Mouse (Mus musculus) kidney, embryonic 14.5 days (tissue): ENCODE measurements around the gene Snx18. TPM values are rescaled to one million over a fixed set of nuclear protein-coding genes. Genes with fewer than 3 reads are reported as not detected.

Experiments used
- ATAC-seq: fragments of 200-750 bp; cut with Nextera tagmentation; 2 replicates; pipeline ENCODE4 v1.8.0; 2017; ENCODE audit warnings: moderate number of reproducible peaks, mild to moderate bottlenecking, moderate TSS enrichment, moderate library complexity; ENCODE audit not compliant: low FRiP score, low TSS enrichment
- H3K27ac ChIP-seq: fragments of 300-500 bp; sonication (generic); 2 replicates; pipeline ENCODE4 v1.5.1; 2014; ENCODE audit warnings: low read depth, mild to moderate bottlenecking, low read length, moderate library complexity, mixed read lengths
- H3K27me3 ChIP-seq: fragments of 300-500 bp; sonication (generic); 2 replicates; pipeline ENCODE4 v1.6.1; 2014; ENCODE audit warnings: mild to moderate bottlenecking, low read length; ENCODE audit not compliant: control insufficient read depth, insufficient read depth
- H3K36me3 ChIP-seq: fragments of 300-500 bp; sonication (generic); 2 replicates; pipeline ENCODE4 v1.6.1; 2014; ENCODE audit warnings: low read length, mixed read lengths; ENCODE audit not compliant: control insufficient read depth, insufficient read depth
- H3K4me1 ChIP-seq: fragments of 300-500 bp; sonication (generic); 2 replicates; pipeline ENCODE4 v1.6.1; 2014; ENCODE audit warnings: low read length, mixed read lengths; ENCODE audit not compliant: control insufficient read depth, insufficient read depth
- H3K4me2 ChIP-seq: fragments of 300-500 bp; sonication (generic); replicated peaks from 2 replicates; pipeline ENCODE4 v1.6.1; 2014; ENCODE audit warnings: low read depth, mild to moderate bottlenecking, low read length
- H3K4me3 ChIP-seq: fragments of 300-500 bp; sonication (generic); 2 replicates; pipeline ENCODE4 v1.5.1; 2014; ENCODE audit warnings: mild to moderate bottlenecking, low read length
- H3K9ac ChIP-seq: fragments of 300-500 bp; sonication (generic); 2 replicates; pipeline ENCODE4 v1.6.1; 2014; ENCODE audit warnings: low read depth, mild to moderate bottlenecking, low read length, moderate library complexity
- H3K9me3 ChIP-seq: fragments of 300-500 bp; sonication (generic); 2 replicates; pipeline ENCODE4 v1.6.1; 2016; ENCODE audit warnings: low read length; ENCODE audit not compliant: control insufficient read depth
- WGBS: fragments of 180-500 bp; shearing (Covaris S2); extraction: QIAGEN DNeasy Blood & Tissue Kit; methylation state at CpG from one replicate; pipeline ENCODE4 v1.1.7; 2014; 5-methylcytosine and 5-hydroxymethylcytosine counted together
- polyA plus RNA-seq: library from polyadenylated mRNA; unstranded; fragments of >200 nt; fragmentation: Nextera tagmentation; extraction: Ambion mirVana; gene quantifications from 2 replicates; pipeline ENCODE4 v1.2.1, GENCODE M21; 2014

Snx18 gene
- polyA plus RNA-seq = 39.4 and 51.2 TPM in 2 replicates

DNA sequence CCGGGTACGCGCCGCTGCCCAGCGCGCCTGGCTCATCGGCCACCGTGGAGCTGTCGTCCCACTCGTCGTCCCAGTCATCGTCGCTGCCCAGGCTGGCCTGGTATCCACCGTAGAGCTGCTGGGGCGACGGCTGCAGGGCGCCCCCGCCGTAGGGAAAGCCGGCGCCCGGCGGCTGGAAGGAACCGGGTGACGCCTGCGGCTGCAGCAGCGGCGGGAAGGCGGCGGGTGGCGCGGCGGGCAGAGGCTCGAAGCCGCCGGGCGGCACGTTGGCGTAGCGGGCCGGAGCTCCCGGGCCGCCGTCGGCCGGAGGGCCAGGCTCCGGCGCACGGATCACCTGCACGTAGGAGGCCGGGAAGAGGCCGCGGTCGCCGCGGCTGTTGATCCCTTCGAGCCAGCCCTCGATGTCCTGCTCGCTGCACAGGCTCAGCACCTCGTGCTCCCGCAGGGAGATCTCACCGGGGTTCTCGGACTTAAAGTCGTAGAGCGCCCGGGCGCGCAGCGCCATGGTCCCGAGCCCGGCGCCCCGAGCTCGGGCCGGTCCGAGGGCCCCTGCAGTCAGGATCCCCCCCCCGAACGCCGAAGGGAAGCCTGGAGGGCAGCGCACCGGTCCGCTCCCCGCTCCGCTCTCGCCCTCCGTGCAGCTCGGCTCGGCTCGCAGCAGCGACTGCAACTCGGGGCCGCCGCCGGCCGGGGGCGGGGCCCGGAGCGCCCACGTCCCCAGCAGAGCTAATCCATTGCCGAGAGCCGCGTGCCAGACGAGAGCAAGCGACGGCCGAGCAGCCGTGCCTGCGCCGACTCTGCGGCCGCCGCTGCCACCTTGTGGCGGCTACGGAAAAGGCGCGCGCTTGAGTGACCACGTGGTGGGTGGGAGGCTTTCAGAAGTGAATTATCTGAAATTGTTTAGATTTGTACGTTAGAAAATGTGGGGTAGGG, at the start of gene Snx18:
TSS of gene Snx18 (minus strand) at position 674 of the 933 bp plus-strand sequence.
- under 1% methylated on average over 97 of the region's 119 CpGs for WGBS
- Histone ChIP-seq H3K27me3 (no peaks in the 10 kb centered on the region), H3K4me2 (peak within 1 kb of the TSS; percentile 89)

DNA sequence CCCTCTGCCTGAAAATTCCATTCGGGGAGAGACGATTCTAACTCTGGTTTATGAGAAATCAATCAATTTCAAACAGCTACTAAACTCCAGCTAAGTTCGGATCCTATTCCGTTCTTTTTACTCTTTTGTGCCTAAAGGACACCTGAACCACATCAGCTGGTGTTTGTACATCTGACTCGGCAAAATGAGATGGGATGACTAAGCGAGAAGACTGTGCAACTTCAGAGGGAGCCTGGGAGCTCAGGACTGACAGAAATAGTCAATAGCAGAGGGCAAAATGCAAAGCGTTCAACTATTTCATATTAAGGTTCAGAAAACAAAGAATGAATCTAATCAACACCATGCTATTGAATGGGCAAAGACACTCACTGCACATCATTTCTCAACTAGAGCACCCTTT, 45.5 kb upstream of the Snx18 start:
- Histone ChIP-seq H3K4me2 (no peak overlapping the region), H3K27ac (no peak overlapping the region), H3K4me1 (no peaks in the 10 kb centered on the region), H3K36me3 (no peaks in the 10 kb centered on the region), H3K27me3 (no peaks in the 10 kb centered on the region), H3K9me3 (no peaks in the 10 kb centered on the region), H3K9ac (no peak overlapping the region), H3K4me3 (no peak overlapping the region)
- WGBS = 64% methylated on average over 7 of the region's 7 CpGs
- no peak for ATAC-seq

More for the DNA sequence above, at the start of gene Snx18:
- peak; percentile 91 for ATAC-seq
- peaks cover 20% of the 10 kb centered on the region for H3K4me1 ChIP-seq
- H3K9ac ChIP-seq = peak within 1 kb of the TSS; percentile 96
- H3K9me3 ChIP-seq = no peaks in the 10 kb centered on the region
- peak within 1 kb of the TSS; percentile 89 for H3K27ac ChIP-seq
- H3K36me3 ChIP-seq = 0 out of 2 replicates have a peak, but pooled peaks cover 5% of the 10 kb centered on the region
- peak within 1 kb of the TSS; percentile 68 for H3K4me3 ChIP-seq

DNA sequence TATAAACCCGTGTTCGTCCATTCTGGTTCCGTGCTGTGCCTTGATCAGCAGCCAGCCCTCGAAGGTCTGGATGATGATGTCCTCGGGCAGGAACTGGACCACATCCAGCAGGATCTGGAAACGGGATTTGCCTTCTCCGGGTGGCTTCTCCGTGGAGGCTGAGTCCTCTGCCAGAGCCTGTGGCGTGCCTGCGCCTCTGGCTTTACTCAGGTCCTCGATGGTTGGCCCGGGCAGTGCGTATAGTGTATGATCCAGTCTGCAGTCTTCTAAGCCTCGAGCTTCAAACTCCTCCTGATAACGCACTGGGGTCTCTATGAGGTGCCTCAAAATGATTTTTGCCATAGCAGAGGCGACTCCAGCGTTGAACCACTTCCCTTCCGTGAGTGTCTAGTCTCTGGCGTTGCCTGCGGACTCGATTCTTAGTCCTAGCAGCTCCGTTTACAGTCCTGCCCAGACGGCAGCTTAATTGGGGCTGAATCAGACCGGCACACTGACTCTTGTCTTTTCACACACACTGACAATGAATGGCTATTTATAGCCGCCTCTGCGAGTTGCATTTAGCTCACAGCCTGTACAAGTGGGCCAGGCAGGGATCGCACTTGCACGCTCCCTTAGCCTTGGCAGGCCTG, 44.9 kb upstream of the Snx18 start, which contains the start of gene Hspb3:
TSS of gene Hspb3 (minus strand) at position 526 of the 629 bp plus-strand sequence.
- no peak for ATAC-seq
- Histone ChIP-seq H3K4me3 (no peak within 1 kb of the TSS), H3K4me1 (no peaks in the 10 kb centered on the region), H3K27me3 (no peaks in the 10 kb centered on the region), H3K36me3 (no peaks in the 10 kb centered on the region), H3K9ac (no peak within 1 kb of the TSS), H3K4me2 (no peak within 1 kb of the TSS), H3K9me3 (no peaks in the 10 kb centered on the region), H3K27ac (no peak within 1 kb of the TSS)
- 69% methylated on average over 28 of the region's 28 CpGs for WGBS

DNA sequence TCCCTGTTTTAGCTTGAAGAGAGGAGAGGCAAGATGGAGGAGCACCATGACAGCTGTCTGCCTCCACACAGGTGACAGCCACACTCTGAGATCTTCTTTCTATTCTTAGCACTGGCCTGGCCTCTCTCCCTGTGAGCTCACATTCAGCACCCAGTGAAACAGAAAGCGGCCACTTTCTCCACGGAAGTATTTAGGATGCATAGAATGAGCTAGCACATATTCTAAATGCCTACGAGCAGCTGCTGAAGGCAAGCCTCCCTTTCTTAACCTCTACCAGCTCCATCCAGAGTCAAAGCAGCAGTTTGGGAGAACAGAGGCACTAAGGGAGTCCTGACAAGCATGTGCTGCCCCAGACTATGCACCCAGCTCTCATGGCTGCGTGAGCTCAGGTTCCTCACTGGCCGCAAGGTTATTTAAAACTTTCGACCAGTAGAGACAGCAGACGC, 43.5 kb upstream of the Snx18 start:
- Histone ChIP-seq H3K4me3 (no peak overlapping the region), H3K9me3 (no peaks in the 10 kb centered on the region), H3K27me3 (no peaks in the 10 kb centered on the region), H3K9ac (no peak overlapping the region), H3K27ac (no peak overlapping the region), H3K36me3 (no peaks in the 10 kb centered on the region), H3K4me2 (no peak overlapping the region), H3K4me1 (no peaks in the 10 kb centered on the region)
- ATAC-seq = no peak
- WGBS = 68% methylated on average over 7 of the region's 7 CpGs

DNA sequence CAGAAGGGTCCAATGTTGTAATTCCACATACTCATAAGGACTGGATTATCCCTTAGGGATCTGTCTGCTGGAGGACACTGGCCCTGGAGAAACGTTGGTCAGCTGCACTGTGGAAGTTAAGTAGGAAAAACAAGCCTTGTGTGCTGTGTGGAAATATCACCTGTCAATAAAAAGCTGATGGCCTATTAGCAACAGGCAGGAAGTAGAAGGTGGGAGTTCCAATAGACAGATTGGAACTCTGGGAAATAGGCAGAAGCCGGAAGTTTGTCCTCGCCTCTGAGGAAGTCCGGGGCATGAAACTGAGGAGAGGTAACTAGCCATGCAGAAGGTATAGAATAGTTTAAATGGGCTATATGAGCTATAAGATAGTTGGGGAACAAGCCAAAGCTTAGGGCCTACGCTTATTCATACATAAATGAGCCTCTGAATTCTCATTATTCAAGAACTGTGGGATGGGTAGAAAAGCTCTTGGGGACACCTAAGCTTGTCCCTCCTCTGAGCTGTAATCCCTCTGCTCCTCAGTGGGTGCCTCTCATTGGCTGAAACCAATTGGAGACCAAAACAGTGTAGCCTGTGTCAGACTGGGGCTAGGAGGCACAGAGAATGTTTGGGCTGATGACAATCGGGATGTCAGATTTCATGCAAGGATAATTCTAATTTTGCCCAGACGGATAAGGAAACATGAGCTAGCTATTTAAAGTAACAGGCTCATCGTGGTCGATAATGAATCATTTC, 42.4 kb upstream of the Snx18 start:
- no peak overlapping the region for H3K4me2 ChIP-seq
- H3K27me3 ChIP-seq = no peaks in the 10 kb centered on the region
- H3K27ac ChIP-seq = no peak overlapping the region
- H3K36me3 ChIP-seq = no peaks in the 10 kb centered on the region
- no peak for ATAC-seq
- no peak overlapping the region for H3K4me3 ChIP-seq
- no peak overlapping the region for H3K9ac ChIP-seq
- 82% methylated on average over 9 of the region's 9 CpGs for WGBS
- H3K4me1 ChIP-seq = no peaks in the 10 kb centered on the region
- H3K9me3 ChIP-seq = no peaks in the 10 kb centered on the region

DNA sequence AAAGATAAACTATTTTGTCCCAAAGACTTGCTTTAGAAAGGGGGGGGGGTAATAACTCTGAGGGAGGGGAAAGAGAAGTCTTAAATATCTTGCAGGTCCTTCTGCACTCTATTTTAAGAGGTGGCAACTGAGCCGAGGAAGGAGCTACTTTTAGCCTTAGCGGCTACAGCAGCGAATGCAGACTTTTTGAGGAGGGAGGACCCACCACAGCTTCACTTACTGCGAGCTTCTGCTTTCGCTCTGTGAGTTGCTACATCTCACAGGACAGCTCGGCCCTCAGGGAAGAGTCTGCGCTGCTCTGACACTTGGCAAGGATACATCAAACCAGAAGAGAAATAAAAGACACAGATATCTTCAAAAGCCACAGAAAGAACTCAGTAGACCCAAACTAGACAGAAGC, 38.8 kb upstream of the Snx18 start:
- Histone ChIP-seq H3K9me3 (no peaks in the 10 kb centered on the region), H3K4me2 (no peak overlapping the region), H3K27ac (no peak overlapping the region), H3K36me3 (no peaks in the 10 kb centered on the region), H3K27me3 (no peaks in the 10 kb centered on the region), H3K4me1 (no peaks in the 10 kb centered on the region), H3K4me3 (no peak overlapping the region), H3K9ac (no peak overlapping the region)
- ATAC-seq = no peak
- WGBS = 91% methylated on average over 7 of the region's 7 CpGs

DNA sequence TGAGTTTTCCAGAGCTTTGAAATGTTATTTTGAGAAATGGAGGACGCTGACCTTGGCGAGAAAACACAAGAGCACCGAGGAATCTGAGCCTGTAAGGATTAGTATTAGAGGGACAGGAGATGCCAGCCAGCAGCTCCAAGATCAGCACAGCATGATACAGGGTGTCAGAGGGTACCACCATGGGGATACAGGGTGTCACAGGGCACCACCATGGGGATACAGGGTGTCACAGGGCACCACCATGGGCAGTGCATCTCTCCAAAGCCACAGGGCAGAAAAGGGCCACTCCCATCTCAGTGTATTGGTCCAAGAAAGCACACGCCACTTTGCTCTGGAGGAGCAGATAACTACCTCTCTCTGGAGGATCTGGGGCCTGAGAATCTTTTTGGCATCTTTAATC, 38.3 kb upstream of the Snx18 start:
- H3K27ac ChIP-seq = no peak overlapping the region
- no peak for ATAC-seq
- no peaks in the 10 kb centered on the region for H3K36me3 ChIP-seq

DNA sequence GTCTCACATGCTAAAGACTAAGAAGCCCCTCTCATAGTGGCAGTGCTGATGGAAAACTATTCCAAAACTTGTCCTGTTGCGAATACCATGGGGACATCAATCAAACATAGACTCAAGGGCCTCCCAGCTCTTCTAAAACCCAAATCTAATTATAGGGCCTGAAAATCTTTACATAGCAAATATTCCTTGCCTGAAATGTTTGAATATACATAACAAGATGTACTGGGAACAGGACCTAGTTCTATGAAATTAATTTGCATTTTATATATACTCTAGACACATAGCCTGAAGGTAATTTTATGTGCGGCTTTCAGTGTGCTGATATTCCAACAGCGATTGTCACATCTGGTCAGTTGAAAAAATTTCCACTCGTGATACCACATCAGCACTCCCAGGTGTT, 37.1 kb upstream of the Snx18 start:
- ATAC-seq = no peak
- WGBS = 93% methylated on average over 4 of the region's 4 CpGs

More for the DNA sequence above, 38.3 kb upstream of the Snx18 start:
- H3K9me3 ChIP-seq = no peaks in the 10 kb centered on the region
- H3K4me2 ChIP-seq = no peak overlapping the region
- no peak overlapping the region for H3K4me3 ChIP-seq
- H3K9ac ChIP-seq = no peak overlapping the region
- no peaks in the 10 kb centered on the region for H3K27me3 ChIP-seq
- H3K4me1 ChIP-seq = no peaks in the 10 kb centered on the region
- WGBS = 89% methylated on average over 4 of the region's 4 CpGs

More for the DNA sequence above, 37.1 kb upstream of the Snx18 start:
- no peak overlapping the region for H3K4me3 ChIP-seq
- H3K9ac ChIP-seq = no peak overlapping the region
- no peaks in the 10 kb centered on the region for H3K27me3 ChIP-seq
- no peak overlapping the region for H3K27ac ChIP-seq
- H3K9me3 ChIP-seq = no peaks in the 10 kb centered on the region
- no peaks in the 10 kb centered on the region for H3K4me1 ChIP-seq
- no peak overlapping the region for H3K4me2 ChIP-seq
- no peaks in the 10 kb centered on the region for H3K36me3 ChIP-seq
